In the genomic region with DNA sequence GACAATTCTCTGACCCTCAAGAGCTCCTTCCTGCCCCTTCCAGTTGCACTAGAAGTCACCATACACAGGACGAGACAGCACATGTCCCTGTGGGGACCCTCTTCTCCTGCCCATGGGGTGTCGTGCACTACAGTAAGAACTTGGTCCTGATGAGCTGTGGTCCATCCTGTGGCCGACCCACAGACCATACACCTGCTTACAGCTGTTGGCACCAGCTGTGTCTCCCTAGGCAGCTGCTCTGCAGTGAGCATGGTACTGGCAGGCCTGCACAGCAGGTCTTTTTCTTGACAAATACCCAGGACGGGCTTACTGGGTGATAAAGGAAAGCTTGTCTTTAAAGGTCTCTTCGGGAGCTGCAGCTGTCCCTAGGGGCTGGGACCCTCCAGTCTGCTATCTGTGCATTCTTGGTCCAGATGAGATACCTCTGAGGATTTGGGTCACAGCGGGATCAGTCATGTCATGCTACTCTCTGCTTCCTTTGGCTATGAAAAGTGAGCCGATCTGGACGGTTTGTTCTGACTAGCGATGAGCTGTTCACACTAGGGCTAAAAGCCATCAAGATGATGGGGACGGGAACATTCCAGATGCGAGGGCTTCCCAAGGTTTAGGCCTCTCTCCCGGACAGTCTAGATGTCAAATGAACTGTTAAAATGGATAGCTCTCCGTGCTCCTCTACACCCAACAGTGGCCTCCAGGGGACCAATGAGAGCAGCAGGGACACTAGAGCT, we compare ENCODE assay signal across 28 mouse cellular contexts. TPM values are rescaled to one million over a fixed set of nuclear protein-coding genes. Genes with fewer than 3 reads are reported as not detected.
DNase-seq lines count a peak whose midpoint lies in the region; ATAC-seq and TF ChIP-seq lines count a peak whose summit lies in the region.
"Had no signal": no experiment of that assay in that cellular context is flagged by ENCODE, and none has a peak within 500 bp of the region (broad histone marks: within the 10 kb centered on the region; RNA-seq: fewer than 3 reads in every experiment).

No protein-coding gene starts in this region.

- no peak for TF ChIP-seq EP300 in stomach, postnatal 0 days (optimal IDR thresholded peaks at IDR 0.05)

- WGBS in heart, embryonic 11.5 days (ENCODE audit: insufficient replicate concordance) = 69% methylated on average over 13 of the region's 13 CpGs
- WGBS in heart, embryonic 12.5 days = 61% methylated on average over 13 of the region's 13 CpGs
- 64% methylated on average over 13 of the region's 13 CpGs for WGBS in heart, embryonic 15.5 days
- WGBS in stomach, postnatal 0 days = 72% methylated on average over 13 of the region's 13 CpGs

- TF ChIP-seq CTCF in stomach, postnatal 0 days (IDR thresholded peaks at IDR 0.05; ENCODE audit: low read depth) = no peak

- H3K4me3 ChIP-seq in heart, embryonic 11.5 days (ENCODE audit: low read depth, low read length) = no peak overlapping the region
- H3K4me3 ChIP-seq in heart, embryonic 12.5 days = no peak overlapping the region
- H3K4me3 ChIP-seq in heart, embryonic 15.5 days = no peak overlapping the region
- H3K4me3 ChIP-seq in stomach, postnatal 0 days (ENCODE audit: low read depth, low read length) = no peak overlapping the region
- H3K4me3 ChIP-seq: embryonic facial prominence, embryonic 10.5 days; embryonic facial prominence, embryonic 13.5 days; erythroblast, embryonic 14.5 days; forebrain, embryonic 12.5 days; forebrain, embryonic 15.5 days; heart, adult 2 months had no signal

- no peak overlapping the region for H3K4me2 ChIP-seq in heart, embryonic 11.5 days
- H3K4me2 ChIP-seq in heart, embryonic 12.5 days = no peak overlapping the region
- H3K4me2 ChIP-seq in heart, embryonic 15.5 days = no peak overlapping the region
- no peak overlapping the region for H3K4me2 ChIP-seq in stomach, postnatal 0 days (replicated peaks; ENCODE audit: low read depth)
- H3K4me2 ChIP-seq: embryonic facial prominence, embryonic 13.5 days; forebrain, embryonic 12.5 days; forebrain, embryonic 15.5 days; hindbrain, embryonic 14.5 days had no signal

- peak; percentile 54 for DNase-seq in cerebellum, adult 9-10 months
- no peak for DNase-seq in cerebellum, adult 11 months
- no peak for DNase-seq in heart, postnatal 4 days
- DNase-seq in stomach, postnatal 0 days (ENCODE audit: low spot score) = no peak
- DNase-seq in spleen, postnatal 14 days (ENCODE audit: low spot score in 2 of 2) = no peak
- DNase-seq: adrenal gland, postnatal 10 days; adrenal gland, postnatal 36 days; cerebellum, adult 18-20 months; embryo, embryonic 11 days; gastrocnemius, postnatal 25 days; heart, adult 2 months; kidney, adult 18-20 months; kidney, adult 9 months had no signal

- ATAC-seq in heart, embryonic 11.5 days (replicated peaks; ENCODE audit: insufficient number of reproducible peaks, low FRiP score, low TSS enrichment) = no peak
- ATAC-seq in heart, embryonic 12.5 days (ENCODE audit: insufficient number of reproducible peaks, low FRiP score) = no peak
- no peak for ATAC-seq in heart, embryonic 15.5 days (replicated peaks; ENCODE audit: insufficient number of reproducible peaks, insufficient read depth, low FRiP score, low read depth)
- ATAC-seq in stomach, postnatal 0 days (ENCODE audit: low FRiP score, low TSS enrichment) = no peak
- ATAC-seq: forebrain, embryonic 15.5 days; hindbrain, postnatal 0 days; inflammation-experienced regulatory T-cells, adult 6 months; intestine, embryonic 16.5 days; Patski had no signal

- no peaks in the 10 kb centered on the region for H3K36me3 ChIP-seq in heart, embryonic 11.5 days (ENCODE audit: control insufficient read depth, insufficient read depth, low read length)
- no peaks in the 10 kb centered on the region; the same call in 1 of the 2 replicates for H3K36me3 ChIP-seq in heart, embryonic 12.5 days
- H3K36me3 ChIP-seq in heart, embryonic 15.5 days = no peaks in the 10 kb centered on the region
- no peaks in the 10 kb centered on the region; the same call in 1 of the 2 replicates for H3K36me3 ChIP-seq in stomach, postnatal 0 days (ENCODE audit: control insufficient read depth, insufficient read depth, low read length)
- H3K36me3 ChIP-seq: embryonic facial prominence, embryonic 10.5 days; embryonic facial prominence, embryonic 13.5 days; forebrain, embryonic 12.5 days; forebrain, embryonic 15.5 days; G1E had no signal

- peaks cover 36% of the 10 kb centered on the region for H3K4me1 ChIP-seq in heart, embryonic 11.5 days (ENCODE audit: control insufficient read depth, insufficient read depth, low read length)
- peaks cover 65% of the 10 kb centered on the region for H3K4me1 ChIP-seq in heart, embryonic 12.5 days (replicated peaks)
- H3K4me1 ChIP-seq in heart, embryonic 15.5 days (replicated peaks) = peaks cover 58% of the 10 kb centered on the region
- H3K4me1 ChIP-seq in stomach, postnatal 0 days (replicated peaks; ENCODE audit: control insufficient read depth, insufficient read depth) = peaks cover 6% of the 10 kb centered on the region

- no peaks in the 10 kb centered on the region for H3K27me3 ChIP-seq in heart, embryonic 11.5 days (ENCODE audit: control insufficient read depth, insufficient read depth, low read length)
- no peaks in the 10 kb centered on the region for H3K27me3 ChIP-seq in heart, embryonic 12.5 days (replicated peaks)
- H3K27me3 ChIP-seq in heart, embryonic 15.5 days = no peaks in the 10 kb centered on the region
- no peaks in the 10 kb centered on the region for H3K27me3 ChIP-seq in stomach, postnatal 0 days (ENCODE audit: control insufficient read depth, insufficient read depth, low read length)
- H3K27me3 ChIP-seq: embryonic facial prominence, embryonic 13.5 days; forebrain, embryonic 15.5 days; Patski had no signal

- H3K9me3 ChIP-seq in heart, embryonic 11.5 days (replicated peaks; ENCODE audit: control insufficient read depth, low read length) = no peaks in the 10 kb centered on the region
- H3K9me3 ChIP-seq in heart, embryonic 12.5 days (replicated peaks) = no peaks in the 10 kb centered on the region
- no peaks in the 10 kb centered on the region for H3K9me3 ChIP-seq in heart, embryonic 15.5 days (replicated peaks)
- H3K9me3 ChIP-seq in stomach, postnatal 0 days (ENCODE audit: control insufficient read depth, low read length) = no peaks in the 10 kb centered on the region
- H3K9me3 ChIP-seq: embryonic facial prominence, embryonic 10.5 days; embryonic facial prominence, embryonic 13.5 days; forebrain, embryonic 12.5 days; forebrain, embryonic 15.5 days had no signal

- no peak overlapping the region for H3K9ac ChIP-seq in heart, embryonic 11.5 days (ENCODE audit: low read depth, low read length)
- no peak overlapping the region for H3K9ac ChIP-seq in heart, embryonic 12.5 days
- no peak overlapping the region for H3K9ac ChIP-seq in heart, embryonic 15.5 days
- no peak overlapping the region for H3K9ac ChIP-seq in stomach, postnatal 0 days (ENCODE audit: low read length)
- H3K9ac ChIP-seq: embryonic facial prominence, embryonic 13.5 days; forebrain, embryonic 12.5 days; forebrain, embryonic 15.5 days; hindbrain, embryonic 14.5 days had no signal

- H3K27ac ChIP-seq in heart, embryonic 11.5 days (ENCODE audit: low read depth, low read length) = 0 out of 2 replicates have a peak overlapping the region, but pooled peaks have one; percentile 1
- H3K27ac ChIP-seq in heart, embryonic 12.5 days (ENCODE audit: poor library complexity, severe bottlenecking) = no peak overlapping the region; the same call in 1 of the 2 replicates
- H3K27ac ChIP-seq in heart, embryonic 15.5 days = peak overlapping the region; percentile 41; the same call in 1 of the 2 replicates
- H3K27ac ChIP-seq in stomach, postnatal 0 days (replicated peaks) = 0 out of 2 replicates have a peak overlapping the region, but pooled peaks have one; percentile 13
- H3K27ac ChIP-seq: embryonic facial prominence, embryonic 10.5 days; embryonic facial prominence, embryonic 13.5 days; forebrain, embryonic 12.5 days; forebrain, embryonic 15.5 days; heart, adult 2 months; hindbrain, embryonic 14.5 days; hindbrain, postnatal 0 days had no signal

RNA-seq across cellular contexts. Expression of a gene that starts 24.8 kb away (rescaled TPM):
- 21.9 and 23.4 TPM in 2 replicates for polyA plus RNA-seq in heart, embryonic 11.5 days (2014; fragmentation: Nextera tagmentation; extraction: Ambion mirVana)
- polyA plus RNA-seq in heart, embryonic 12.5 days (2016; fragmentation: Nextera tagmentation; extraction: Ambion mirVana) = 28.3 and 29.6 TPM in 2 replicates
- polyA plus RNA-seq in heart, embryonic 15.5 days (2015; fragmentation: Nextera tagmentation; extraction: Ambion mirVana) = 36.7 and 40.7 TPM in 2 replicates
- 10 to 100 TPM; 34.2 to 40.5 TPM for total RNA-seq in heart, postnatal 4 days (2021)
- polyA plus RNA-seq in stomach, postnatal 0 days (2015; fragmentation: Nextera tagmentation; extraction: Ambion mirVana) = 79.0 and 90.0 TPM in 2 replicates
- polyA plus RNA-seq: G1E had no signal

RNA-seq across cellular contexts. Expression of a gene that starts 44.4 kb away (rescaled TPM):
- polyA plus RNA-seq in heart, embryonic 11.5 days (2014; fragmentation: Nextera tagmentation; extraction: Ambion mirVana) = 3.8 and 7.1 TPM in 2 replicates
- 3.9 and 4.8 TPM in 2 replicates for polyA plus RNA-seq in heart, embryonic 12.5 days (2016; fragmentation: Nextera tagmentation; extraction: Ambion mirVana)
- 2.7 and 2.8 TPM in 2 replicates for polyA plus RNA-seq in heart, embryonic 15.5 days (2015; fragmentation: Nextera tagmentation; extraction: Ambion mirVana)
- total RNA-seq in heart, postnatal 4 days (2021) = 1 to 10 TPM; 1.2 to 1.4 TPM
- 4.9 and 6.0 TPM in 2 replicates for polyA plus RNA-seq in stomach, postnatal 0 days (2015; fragmentation: Nextera tagmentation; extraction: Ambion mirVana)
- total RNA-seq: gastrocnemius, adult 8-10 months had no signal
- polyA plus RNA-seq: erythroblast, embryonic 14.5 days; G1E had no signal
